Mouse (Mus musculus) forebrain, embryonic 14.5 days (tissue): ENCODE data around the gene Btbd9. TPM values are rescaled to one million over a fixed set of nuclear protein-coding genes. Genes with fewer than 3 reads are reported as not detected.

Experiments used
- ATAC-seq: fragments of 200-750 bp; cut with Nextera tagmentation; 2 replicates; pipeline ENCODE4 v1.8.0; 2017; ENCODE audit warnings: mild to moderate bottlenecking, moderate library complexity
- DNase-seq: peaks from one replicate; pipeline ENCODE4 v3.0.0-alpha.2; 2015; ENCODE audit warnings: low spot score
- H3K27ac ChIP-seq: fragments of 300-500 bp; sonication (generic); 2 replicates; pipeline ENCODE4 v1.5.1; 2014; ENCODE audit warnings: low read depth, mild to moderate bottlenecking, control low read depth, low read length, moderate library complexity
- H3K27me3 ChIP-seq: fragments of 300-500 bp; sonication (generic); replicated peaks from 2 replicates; pipeline ENCODE4 v1.6.1; 2014; ENCODE audit warnings: low read length, control low read depth, mixed read lengths; ENCODE audit not compliant: control insufficient read depth, insufficient read depth
- H3K36me3 ChIP-seq: fragments of 300-500 bp; sonication (generic); 2 replicates; pipeline ENCODE4 v1.6.1; 2014; ENCODE audit warnings: low read length, control low read depth; ENCODE audit not compliant: control insufficient read depth, insufficient read depth
- H3K4me1 ChIP-seq: fragments of 300-500 bp; sonication (generic); 2 replicates; pipeline ENCODE4 v1.6.1; 2014; ENCODE audit warnings: antibody characterized with exemption, low read length, control low read depth; ENCODE audit not compliant: control insufficient read depth, insufficient read depth
- H3K4me2 ChIP-seq: fragments of 300-500 bp; sonication (generic); 2 replicates; pipeline ENCODE4 v1.6.1; 2014; ENCODE audit warnings: mild to moderate bottlenecking, control low read depth, low read length
- H3K4me3 ChIP-seq: fragments of 300-500 bp; sonication (generic); 2 replicates; pipeline ENCODE4 v1.5.1; 2014; ENCODE audit warnings: low read depth, low read length, control low read depth
- H3K9ac ChIP-seq: fragments of 300-500 bp; sonication (generic); 2 replicates; pipeline ENCODE4 v1.6.1; 2014; ENCODE audit warnings: mild to moderate bottlenecking, low read length, control low read depth, moderate library complexity
- H3K9me3 ChIP-seq: fragments of 300-500 bp; sonication (generic); replicated peaks from 2 replicates; pipeline ENCODE4 v1.6.1; 2016; ENCODE audit warnings: low read length, control low read depth, mixed read lengths; ENCODE audit not compliant: control insufficient read depth
- WGBS: fragments of 180-500 bp; shearing (Covaris S2); extraction: QIAGEN DNeasy Blood & Tissue Kit; methylation state at CpG from one replicate; pipeline ENCODE4 v1.1.7; 2014; 5-methylcytosine and 5-hydroxymethylcytosine counted together
- polyA plus RNA-seq: library from polyadenylated mRNA; unstranded; fragments of >200 nt; fragmentation: Nextera tagmentation; extraction: Ambion mirVana; gene quantifications from 2 replicates; pipeline ENCODE4 v1.2.1, GENCODE M21; 2014

Btbd9 gene
- polyA plus RNA-seq, 1 experiment from 2014 or later = 73.7 TPM

- no peaks in the 10 kb centered on the region for H3K36me3 ChIP-seq
- H3K4me3 ChIP-seq = no peak overlapping the region
- no peak for DNase-seq
- no peak overlapping the region for H3K4me2 ChIP-seq
- WGBS = 85% methylated on average over 4 of the region's 4 CpGs
- H3K9me3 ChIP-seq = no peaks in the 10 kb centered on the region
- peaks cover 22% of the 10 kb centered on the region for H3K4me1 ChIP-seq
- H3K27ac ChIP-seq = no peak overlapping the region
- H3K27me3 ChIP-seq = no peaks in the 10 kb centered on the region
- H3K9ac ChIP-seq = no peak overlapping the region
- no peak for ATAC-seq
These were observed 335.6 kb downstream of the Btbd9 start for GRCm38 (mm10) chr17:30240659-30241058.

GRCm38 (mm10) chr17:30239458-30239857 is 336.8 kb downstream of the Btbd9 start:
- Histone ChIP-seq H3K27ac (no peak overlapping the region), H3K9me3 (no peaks in the 10 kb centered on the region), H3K9ac (no peak overlapping the region), H3K36me3 (no peaks in the 10 kb centered on the region), H3K4me2 (no peak overlapping the region), H3K27me3 (no peaks in the 10 kb centered on the region), H3K4me3 (no peak overlapping the region), H3K4me1 (peaks cover 14% of the 10 kb centered on the region)
- DNase-seq = no peak
- 84% methylated on average over 5 of the region's 5 CpGs for WGBS
- ATAC-seq = no peak

- Histone ChIP-seq H3K4me2 (no peak overlapping the region), H3K4me1 (peaks cover 13% of the 10 kb centered on the region), H3K9me3 (no peaks in the 10 kb centered on the region), H3K27ac (no peak overlapping the region), H3K27me3 (no peaks in the 10 kb centered on the region), H3K4me3 (no peak overlapping the region), H3K36me3 (no peaks in the 10 kb centered on the region), H3K9ac (no peak overlapping the region)
- ATAC-seq (no peak), DNase-seq (no peak)
- 92% methylated on average over 7 of the region's 7 CpGs for WGBS
These were observed 338.7 kb downstream of the Btbd9 start for GRCm38 (mm10) chr17:30237600-30237999.

DNA sequence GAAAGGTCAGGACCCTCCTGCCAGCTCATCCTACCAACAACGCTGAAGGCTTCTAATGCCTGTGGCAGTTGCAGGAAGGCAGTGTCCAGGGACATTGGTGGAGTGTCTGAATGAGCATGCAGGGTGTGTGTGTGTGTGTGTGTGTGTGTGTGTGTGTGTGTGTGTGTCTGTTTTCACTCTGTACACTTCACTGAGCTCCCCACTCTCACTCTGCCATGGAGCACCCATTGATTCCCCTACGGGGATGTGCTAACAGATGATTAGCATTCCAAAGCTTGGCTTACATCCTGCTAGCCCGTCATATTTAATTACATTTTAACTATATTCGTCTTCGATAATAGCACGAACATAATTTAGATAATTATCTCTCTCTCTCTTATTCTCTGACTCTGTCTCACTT is 339.7 kb downstream of the Btbd9 start:
- WGBS = 51% methylated on average over 6 of the region's 6 CpGs
- DNase-seq = peak; percentile 61
- Histone ChIP-seq H3K27ac (peak overlapping the region; percentile 41; the same call in 1 of the 2 replicates), H3K36me3 (no peaks in the 10 kb centered on the region), H3K4me1 (peaks cover 13% of the 10 kb centered on the region), H3K4me2 (no peak overlapping the region), H3K9ac (no peak overlapping the region), H3K9me3 (no peaks in the 10 kb centered on the region), H3K4me3 (no peak overlapping the region), H3K27me3 (no peaks in the 10 kb centered on the region)
- ATAC-seq = peak; percentile 53

- H3K36me3 ChIP-seq = no peaks in the 10 kb centered on the region
- no peak overlapping the region for H3K27ac ChIP-seq
- H3K27me3 ChIP-seq = no peaks in the 10 kb centered on the region
- no peaks in the 10 kb centered on the region for H3K9me3 ChIP-seq
- no peak for DNase-seq
- no peak overlapping the region for H3K9ac ChIP-seq
- 89% methylated on average over 4 of the region's 4 CpGs for WGBS
- peaks cover 7% of the 10 kb centered on the region; the same call in 1 of the 2 replicates for H3K4me1 ChIP-seq
- no peak overlapping the region for H3K4me3 ChIP-seq
- no peak for ATAC-seq
- H3K4me2 ChIP-seq = no peak overlapping the region
These were observed 340.9 kb downstream of the Btbd9 start for GRCm38 (mm10) chr17:30235380-30235779.

DNA sequence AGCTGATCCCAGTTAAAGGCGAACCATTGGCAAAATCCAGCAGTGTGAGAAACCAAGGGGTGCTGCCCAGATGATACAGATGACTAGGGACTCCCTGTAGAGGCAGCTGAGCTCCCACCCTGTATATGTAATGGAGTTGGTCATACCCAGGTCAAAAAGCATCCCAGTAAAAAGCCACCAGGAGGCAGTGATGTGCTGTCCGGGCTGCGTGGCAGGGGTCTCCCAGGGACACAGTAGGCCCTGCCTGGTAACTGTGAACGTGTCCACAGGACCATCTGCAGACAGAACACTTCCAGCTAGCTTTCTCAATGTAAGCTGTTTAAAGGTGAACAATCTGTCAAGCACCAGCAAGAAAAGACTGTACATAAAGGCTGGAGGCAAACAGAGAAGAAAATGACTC is 343.6 kb downstream of the Btbd9 start:
- WGBS = 41% methylated on average over 4 of the region's 4 CpGs
- H3K4me3 ChIP-seq = no peak overlapping the region
- DNase-seq (no peak), ATAC-seq (peak; percentile 32; the same call in 1 of the 2 replicates)
- no peaks in the 10 kb centered on the region for H3K36me3 ChIP-seq
- H3K4me2 ChIP-seq = no peak overlapping the region
- H3K4me1 ChIP-seq = peaks cover 7% of the 10 kb centered on the region; the same call in 1 of the 2 replicates
- no peak overlapping the region for H3K9ac ChIP-seq
- no peak overlapping the region for H3K27ac ChIP-seq
- no peaks in the 10 kb centered on the region for H3K27me3 ChIP-seq
- no peaks in the 10 kb centered on the region for H3K9me3 ChIP-seq

DNA sequence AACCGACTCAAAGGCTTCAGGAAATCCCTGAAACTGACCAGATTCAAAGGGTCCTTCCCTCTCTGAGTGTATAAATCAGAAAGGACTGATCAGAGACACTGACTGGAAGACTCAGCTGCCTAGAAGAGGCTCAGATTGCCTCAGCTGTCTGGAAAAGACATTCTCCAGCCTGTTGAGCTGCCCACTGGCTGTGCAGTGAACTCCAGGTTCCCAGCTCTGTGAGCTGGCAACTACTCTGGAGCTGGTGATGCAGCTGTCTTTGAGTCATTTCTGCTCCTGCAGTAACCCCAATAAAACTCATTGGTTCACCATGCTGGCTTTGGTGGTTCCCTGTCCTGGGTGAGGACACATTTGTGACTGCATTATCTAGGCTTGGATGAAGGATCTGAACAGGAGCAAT is 344.8 kb downstream of the Btbd9 start:
- no peak overlapping the region for H3K4me3 ChIP-seq
- no peak overlapping the region for H3K27ac ChIP-seq
- no peaks in the 10 kb centered on the region for H3K36me3 ChIP-seq
- H3K9ac ChIP-seq = no peak overlapping the region
- DNase-seq (no peak), ATAC-seq (no peak)
- peaks cover 3% of the 10 kb centered on the region; the same call in 1 of the 2 replicates for H3K4me1 ChIP-seq
- H3K9me3 ChIP-seq = no peaks in the 10 kb centered on the region
- 94% methylated on average over 1 of the region's 1 CpGs for WGBS
- H3K27me3 ChIP-seq = no peaks in the 10 kb centered on the region
- no peak overlapping the region for H3K4me2 ChIP-seq

DNA sequence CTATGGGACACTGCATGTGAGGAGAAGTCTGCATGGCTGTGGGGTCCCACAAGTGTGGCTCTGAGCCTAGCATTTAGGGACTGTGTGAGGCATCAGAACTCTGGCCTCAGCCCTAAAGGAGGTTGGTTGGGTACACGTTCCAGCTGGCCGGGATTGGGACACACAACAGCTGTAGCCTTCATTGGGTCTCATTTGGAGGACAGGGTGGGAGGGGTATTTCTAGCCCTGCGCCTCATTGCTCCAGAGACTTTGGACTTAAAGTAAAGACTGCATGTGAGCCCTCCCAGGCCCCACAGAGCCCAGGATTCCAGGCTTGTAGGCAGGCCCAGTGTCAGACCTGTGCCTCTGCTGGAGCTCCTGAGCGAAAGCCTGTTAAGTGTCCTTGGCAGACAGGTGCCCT is 345.9 kb downstream of the Btbd9 start:
- ATAC-seq = no peak
- no peak overlapping the region for H3K9ac ChIP-seq
- peaks cover 5% of the 10 kb centered on the region for H3K4me1 ChIP-seq

GRCm38 (mm10) chr17:30228439-30229215 is 347.7 kb downstream of the Btbd9 start:
- ATAC-seq (no peak), DNase-seq (no peak)
- 88% methylated on average over 10 of the region's 10 CpGs for WGBS
- Histone ChIP-seq H3K27ac (no peak overlapping the region), H3K9me3 (no peaks in the 10 kb centered on the region), H3K9ac (no peak overlapping the region), H3K36me3 (no peaks in the 10 kb centered on the region), H3K27me3 (no peaks in the 10 kb centered on the region), H3K4me1 (peaks cover 7% of the 10 kb centered on the region), H3K4me2 (no peak overlapping the region), H3K4me3 (no peak overlapping the region)

More for the DNA sequence above, 345.9 kb downstream of the Btbd9 start:
- Histone ChIP-seq H3K4me3 (no peak overlapping the region), H3K36me3 (no peaks in the 10 kb centered on the region), H3K9me3 (no peaks in the 10 kb centered on the region), H3K4me2 (no peak overlapping the region), H3K27me3 (no peaks in the 10 kb centered on the region), H3K27ac (no peak overlapping the region)
- DNase-seq = no peak
- 89% methylated on average over 4 of the region's 4 CpGs for WGBS
